Mouse (Mus musculus): ENCODE measurements around the gene Prkar2a. TPM values are rescaled to one million over a fixed set of nuclear protein-coding genes. Genes with fewer than 3 reads are reported as not detected.

Gene Prkar2a
- polyA plus RNA-seq, 1 experiment from 2014 or later = 50.1 TPM

Small RNA genes lying within 50 kb of the gene (microRNA-seq; reads per million reads assigned to microRNA genes)
- not detected for gene Gm26298

Other genes starting within 250 kb of the Prkar2a start
- 58.0 and 59.4 TPM in 2 replicates for gene Ccdc71, start 228.8 kb upstream of the Prkar2a start, polyA plus RNA-seq (2015; fragmentation: Nextera tagmentation; extraction: Ambion mirVana)
- gene Klhdc8b, start 227.7 kb upstream of the Prkar2a start, polyA plus RNA-seq (2015; fragmentation: Nextera tagmentation; extraction: Ambion mirVana) = 66.4 and 69.1 TPM in 2 replicates
- 20.9 and 21.6 TPM in 2 replicates for gene Lamb2, start 209.6 kb upstream of the Prkar2a start, polyA plus RNA-seq (2015; fragmentation: Nextera tagmentation; extraction: Ambion mirVana)
- gene Usp19, start 198.7 kb upstream of the Prkar2a start, polyA plus RNA-seq (2015; fragmentation: Nextera tagmentation; extraction: Ambion mirVana) = 71.9 and 74.1 TPM in 2 replicates
- gene Qars, start 181.6 kb upstream of the Prkar2a start, polyA plus RNA-seq (2015; fragmentation: Nextera tagmentation; extraction: Ambion mirVana) = 71.5 and 77.8 TPM in 2 replicates
- gene Qrich1, start 172.5 kb upstream of the Prkar2a start, polyA plus RNA-seq (2015; fragmentation: Nextera tagmentation; extraction: Ambion mirVana) = 131 and 140 TPM in 2 replicates
- 104 and 111 TPM in 2 replicates for gene Impdh2, start 129.0 kb upstream of the Prkar2a start, polyA plus RNA-seq (2015; fragmentation: Nextera tagmentation; extraction: Ambion mirVana)
- 74.0 and 82.1 TPM in 2 replicates for gene Ndufaf3, start 121.9 kb upstream of the Prkar2a start, polyA plus RNA-seq (2015; fragmentation: Nextera tagmentation; extraction: Ambion mirVana)
- 285 and 314 TPM in 2 replicates for gene Dalrd3, start 119.4 kb upstream of the Prkar2a start, polyA plus RNA-seq (2015; fragmentation: Nextera tagmentation; extraction: Ambion mirVana)
- gene Wdr6, start 110.6 kb upstream of the Prkar2a start, polyA plus RNA-seq (2015; fragmentation: Nextera tagmentation; extraction: Ambion mirVana) = 280 and 317 TPM in 2 replicates
- gene P4htm, start 91.6 kb upstream of the Prkar2a start, polyA plus RNA-seq (2015; fragmentation: Nextera tagmentation; extraction: Ambion mirVana) = 25.6 and 31.4 TPM in 2 replicates
- 47.3 and 52.9 TPM in 2 replicates for gene Arih2, start 39.9 kb upstream of the Prkar2a start, polyA plus RNA-seq (2015; fragmentation: Nextera tagmentation; extraction: Ambion mirVana)
- gene Slc25a20, start 27.2 kb upstream of the Prkar2a start, polyA plus RNA-seq (2015; fragmentation: Nextera tagmentation; extraction: Ambion mirVana) = 45.0 and 45.5 TPM in 2 replicates
- gene Ip6k2, start 94.5 kb downstream of the Prkar2a start, polyA plus RNA-seq (2015; fragmentation: Nextera tagmentation; extraction: Ambion mirVana) = 222 and 228 TPM in 2 replicates
- gene Nckipsd, start 119.1 kb downstream of the Prkar2a start, polyA plus RNA-seq (2015; fragmentation: Nextera tagmentation; extraction: Ambion mirVana) = 25.9 and 30.7 TPM in 2 replicates
- 13.8 and 14.3 TPM in 2 replicates for gene Celsr3, start 137.0 kb downstream of the Prkar2a start, polyA plus RNA-seq (2015; fragmentation: Nextera tagmentation; extraction: Ambion mirVana)
- 15.1 and 16.1 TPM in 2 replicates for gene Slc26a6, start 164.0 kb downstream of the Prkar2a start, polyA plus RNA-seq (2015; fragmentation: Nextera tagmentation; extraction: Ambion mirVana)
- gene Tmem89, start 225.3 kb downstream of the Prkar2a start, polyA plus RNA-seq (2015; fragmentation: Nextera tagmentation; extraction: Ambion mirVana) = 0.32 and 0.72 TPM in 2 replicates
- gene Uqcrc1, start 247.3 kb downstream of the Prkar2a start, polyA plus RNA-seq (2015; fragmentation: Nextera tagmentation; extraction: Ambion mirVana) = 398 and 399 TPM in 2 replicates

Data from hindbrain, embryonic 13.5 days (tissue).